Mouse (Mus musculus): ENCODE results near the gene Cox7c.
"Not testable (repeated sequence)": the region's sequence is repeated elsewhere in the genome, so short reads cannot be mapped to it uniquely, and the experiment has no call there.

Gene Cox7c

DNA sequence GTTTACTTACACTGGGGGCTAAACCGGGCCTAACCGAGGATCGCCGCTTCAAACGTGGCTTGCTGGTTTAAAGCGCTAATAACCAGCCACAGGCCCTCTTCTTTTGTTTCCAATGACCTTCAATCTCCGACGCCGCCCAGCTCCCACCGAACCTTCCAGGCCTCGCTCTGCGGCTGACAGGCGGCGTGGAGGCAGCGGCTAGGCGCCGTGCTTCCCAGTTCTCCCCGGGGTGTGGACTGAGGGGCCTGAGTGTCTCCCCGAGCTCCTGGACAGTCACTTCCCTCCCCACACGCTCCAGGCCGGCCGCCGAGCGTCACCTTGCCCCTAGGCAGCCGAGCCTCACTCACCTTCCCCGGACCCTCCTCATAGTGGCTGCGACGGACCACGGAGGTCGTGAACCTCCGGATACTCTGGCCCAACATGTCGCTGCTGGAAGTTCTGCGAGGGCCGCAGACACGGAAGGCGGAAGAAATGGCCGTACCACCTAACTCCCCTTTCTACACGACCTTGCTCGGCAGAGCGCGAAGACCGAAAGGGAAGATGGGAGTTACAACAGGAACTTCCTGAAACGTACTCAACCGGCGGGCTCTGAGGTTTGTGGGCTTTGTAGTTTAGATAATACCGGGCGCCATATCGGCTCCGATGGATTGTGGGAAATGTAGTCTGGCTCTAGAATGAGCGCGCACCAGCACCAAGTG lies at the start of gene Cox7c:
Gene Cox7c (minus strand): TSS at position 651 of the 698 bp plus-strand sequence.
- peak; percentile 97 for DNase-seq

GRCm38 (mm10) chr13:86068011-86068724 lies 21.5 kb upstream of the Cox7c start:
- no peak for DNase-seq

DNA sequence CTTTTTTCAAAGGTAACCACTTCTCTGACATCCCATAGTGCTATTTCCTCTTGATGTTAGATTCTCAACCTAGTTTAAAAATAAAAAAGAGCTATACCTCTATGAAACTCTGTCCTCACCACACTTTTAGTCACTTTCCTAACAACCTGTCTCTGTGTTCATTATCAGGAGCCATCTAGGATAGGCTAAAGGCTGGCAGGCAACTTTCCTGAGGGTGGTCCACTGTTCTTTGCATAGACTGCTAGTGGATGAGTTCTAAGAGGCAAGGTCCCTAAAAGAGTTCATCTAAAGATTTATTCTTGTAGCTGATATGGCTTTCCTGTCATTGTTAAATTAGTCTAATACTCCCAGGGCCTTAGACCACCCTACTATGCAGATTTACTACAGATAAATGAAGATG lies 20.8 kb upstream of the Cox7c start:
- DNase-seq, result no peak

DNA sequence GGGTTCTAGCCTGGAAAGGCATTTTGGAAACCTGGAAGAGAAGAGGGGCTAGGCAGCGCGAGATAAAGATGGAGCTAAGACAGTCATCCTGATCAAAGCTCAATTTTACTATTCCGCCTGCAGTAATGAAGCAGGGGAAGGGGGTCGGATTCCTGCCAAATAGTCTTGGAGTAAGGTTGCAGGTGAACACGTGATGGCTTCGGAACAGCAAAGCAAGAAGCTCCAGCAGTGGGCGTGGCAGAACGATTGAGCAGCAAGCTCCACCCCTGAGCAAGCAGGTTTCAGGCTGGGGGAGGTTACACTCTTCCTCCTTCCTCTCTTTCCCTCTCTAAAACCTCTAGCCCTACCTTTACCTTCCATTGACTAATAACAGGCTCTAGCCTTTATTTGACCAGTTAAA lies 7.4 kb upstream of the Cox7c start:
- not testable (repeated sequence) for DNase-seq

- no peak for DNase-seq
Measured at GRCm38 (mm10) chr13:86004907-86005675, 41.6 kb downstream of the Cox7c start.

Data from retina, postnatal 1 day (tissue).